Mouse (Mus musculus) liver, postnatal 0 days (tissue): ENCODE measurements at regions not wholly inside any gene's neighbourhood (a gene's known extent, or its start where the extent isn't known, plus 50 kb on each side); places are given as distances from the start of the nearest gene placed in this dataset.

Source experiments
- ATAC-seq: fragments of 200-750 bp; cut with Nextera tagmentation; 2 replicates; pipeline ENCODE4 v1.8.0; 2017; ENCODE audit warnings: mild to moderate bottlenecking, moderate library complexity
- DNase-seq: peaks from one replicate; pipeline ENCODE4 v3.0.0-alpha.2; 2016
- H3K27ac ChIP-seq: fragments of 300-500 bp; sonication (generic); 2 replicates; pipeline ENCODE4 v1.5.1; 2014; ENCODE audit warnings: antibody characterized with exemption, moderate library complexity, mild to moderate bottlenecking, low read depth
- H3K27me3 ChIP-seq: fragments of 300-500 bp; sonication (generic); 2 replicates; pipeline ENCODE4 v1.6.1; 2014; ENCODE audit warnings: low read length, control low read depth, mixed read lengths; ENCODE audit not compliant: insufficient read depth
- H3K36me3 ChIP-seq: fragments of 300-500 bp; sonication (generic); replicated peaks from 2 replicates; pipeline ENCODE4 v1.6.1; 2014; ENCODE audit warnings: mild to moderate bottlenecking, control low read depth, low read length, moderate library complexity, mixed read lengths; ENCODE audit not compliant: insufficient read depth
- H3K4me1 ChIP-seq: fragments of 300-500 bp; sonication (generic); 2 replicates; pipeline ENCODE4 v1.6.1; 2014; ENCODE audit warnings: antibody characterized with exemption, mild to moderate bottlenecking, control low read depth; ENCODE audit not compliant: insufficient read depth
- H3K4me2 ChIP-seq: fragments of 300-500 bp; sonication (generic); 2 replicates; pipeline ENCODE4 v1.6.1; 2014; ENCODE audit warnings: low read depth, mild to moderate bottlenecking, low read length, moderate library complexity, mixed read lengths
- H3K4me3 ChIP-seq: fragments of 300-500 bp; sonication (generic); 2 replicates; pipeline ENCODE4 v1.5.1; 2014; ENCODE audit warnings: low read depth, low read length
- H3K9ac ChIP-seq: fragments of 300-500 bp; sonication (generic); replicated peaks from 2 replicates; pipeline ENCODE4 v1.6.1; 2014; ENCODE audit warnings: mild to moderate bottlenecking, moderate library complexity
- H3K9me3 ChIP-seq: fragments of 300-500 bp; sonication (generic); 2 replicates; pipeline ENCODE4 v1.6.1; 2016; ENCODE audit warnings: mild to moderate bottlenecking, control low read depth, low read length, mixed read lengths
- CTCF ChIP-seq: sonication (generic); IDR thresholded peaks from 2 replicates; pipeline ENCODE4 v1.5.1; 2016; ENCODE audit warnings: antibody characterized with exemption, low read depth
- EP300 ChIP-seq: IDR thresholded peaks from 2 replicates; pipeline ENCODE4 v1.6.1; 2016; ENCODE audit warnings: antibody characterized with exemption, low read depth, mild to moderate bottlenecking
- WGBS: fragments of 180-500 bp; shearing (Covaris S2); extraction: QIAGEN DNeasy Blood & Tissue Kit; methylation state at CpG from one replicate; pipeline ENCODE4 v1.1.7; 2014; ENCODE audit not compliant: insufficient replicate concordance; 5-methylcytosine and 5-hydroxymethylcytosine counted together

GRCm38 (mm10) chr5:133365771-133366170 lies 733.7 kb upstream of the Castor2 start:
- ATAC-seq = no peak
- 70% methylated on average over 3 of the region's 3 CpGs for WGBS
- H3K27me3 ChIP-seq = no peaks in the 10 kb centered on the region
- TF ChIP-seq EP300 (no peak), CTCF (no peak)
- no peak overlapping the region for H3K4me3 ChIP-seq
- no peaks in the 10 kb centered on the region for H3K9me3 ChIP-seq
- no peaks in the 10 kb centered on the region for H3K4me1 ChIP-seq
- H3K9ac ChIP-seq = no peak overlapping the region
- DNase-seq = no peak
- H3K27ac ChIP-seq = no peak overlapping the region
- H3K36me3 ChIP-seq = no peaks in the 10 kb centered on the region
- no peak overlapping the region for H3K4me2 ChIP-seq

DNA sequence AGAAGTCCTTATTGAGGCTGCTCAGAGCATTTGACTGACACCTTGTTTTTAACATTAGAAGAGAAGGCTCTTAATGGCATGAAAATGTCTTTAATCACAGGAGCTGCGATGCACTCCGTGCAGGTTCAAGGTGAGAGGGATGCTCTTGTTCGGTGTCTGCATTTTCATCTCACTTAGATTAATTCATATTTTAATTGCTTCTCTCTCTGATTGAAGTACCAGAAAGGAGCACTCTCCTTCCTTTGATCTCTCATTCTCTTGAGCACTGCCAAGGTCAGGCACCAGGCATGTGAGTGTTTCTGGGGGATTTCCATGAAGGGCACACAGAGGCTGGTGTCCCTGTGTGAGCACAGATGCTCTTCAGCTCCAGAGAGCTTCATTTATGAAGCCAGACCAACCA lies 752.0 kb upstream of the Castor2 start:
- TF ChIP-seq CTCF (no peak), EP300 (no peak)
- ATAC-seq (no peak), DNase-seq (no peak)
- Histone ChIP-seq H3K27ac (no peak overlapping the region), H3K9ac (no peak overlapping the region), H3K4me2 (no peak overlapping the region), H3K4me1 (no peaks in the 10 kb centered on the region), H3K36me3 (no peaks in the 10 kb centered on the region), H3K4me3 (no peak overlapping the region), H3K9me3 (no peaks in the 10 kb centered on the region), H3K27me3 (no peaks in the 10 kb centered on the region)
- 68% methylated on average over 3 of the region's 3 CpGs for WGBS

DNA sequence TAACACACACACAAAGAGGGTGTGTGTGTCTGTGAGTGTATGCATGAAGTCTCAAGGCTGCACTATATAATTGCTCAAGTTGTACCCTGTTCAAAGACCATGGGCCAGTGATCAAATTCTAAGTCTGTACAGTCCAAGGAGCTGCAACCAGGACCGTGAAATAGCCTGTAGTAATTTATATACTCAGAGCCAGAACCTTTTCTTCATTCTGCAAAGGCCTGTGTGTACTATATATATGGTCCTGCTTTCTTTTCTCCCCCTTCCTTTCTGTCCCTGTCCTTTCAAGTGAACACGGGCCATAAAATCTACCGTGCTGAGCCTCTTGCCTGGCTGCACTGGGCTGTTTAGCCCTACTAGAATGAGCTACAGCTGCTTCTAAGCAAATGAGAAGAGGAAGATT lies 757.5 kb upstream of the Castor2 start:
- Histone ChIP-seq H3K4me1 (no peaks in the 10 kb centered on the region), H3K27me3 (no peaks in the 10 kb centered on the region), H3K4me2 (no peak overlapping the region), H3K4me3 (no peak overlapping the region), H3K9me3 (no peaks in the 10 kb centered on the region), H3K36me3 (no peaks in the 10 kb centered on the region), H3K27ac (no peak overlapping the region), H3K9ac (no peak overlapping the region)
- ATAC-seq (no peak), DNase-seq (no peak)
- 64% methylated on average over 3 of the region's 3 CpGs for WGBS
- no peak for TF ChIP-seq EP300
- TF ChIP-seq CTCF = no peak

- TF ChIP-seq EP300 (no peak), CTCF (no peak)
- Histone ChIP-seq H3K27me3 (no peaks in the 10 kb centered on the region), H3K4me1 (no peaks in the 10 kb centered on the region), H3K27ac (no peak overlapping the region), H3K4me2 (no peak overlapping the region), H3K9me3 (no peaks in the 10 kb centered on the region), H3K9ac (no peak overlapping the region), H3K36me3 (no peaks in the 10 kb centered on the region), H3K4me3 (no peak overlapping the region)
- no peak for ATAC-seq
- 47% methylated on average over 2 of the region's 2 CpGs for WGBS
- peak; percentile 12 for DNase-seq
Measured at GRCm38 (mm10) chr5:133320626-133321025, 777.5 kb upstream of the Auts2 start.

DNA sequence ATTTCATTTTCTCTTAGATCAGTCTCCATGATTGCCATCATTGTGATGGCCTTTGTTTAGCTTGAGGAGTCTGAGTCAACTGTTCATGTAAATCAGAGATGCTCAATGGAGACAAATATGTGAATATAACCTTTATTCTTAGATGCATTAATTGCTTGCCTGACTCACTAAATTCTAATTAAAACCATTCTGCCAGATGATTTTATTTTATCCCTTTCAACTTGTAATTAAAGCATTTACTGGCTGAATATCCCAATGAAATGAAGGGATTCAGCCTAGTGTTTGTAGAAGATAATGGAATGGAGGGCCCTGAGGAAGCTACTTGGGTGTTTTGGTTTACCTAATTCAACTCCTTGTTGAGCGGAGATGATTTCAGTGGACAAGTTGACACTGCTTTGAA lies 777.1 kb upstream of the Auts2 start:
- Histone ChIP-seq H3K27me3 (no peaks in the 10 kb centered on the region), H3K4me2 (no peak overlapping the region), H3K4me1 (no peaks in the 10 kb centered on the region), H3K9ac (no peak overlapping the region), H3K27ac (no peak overlapping the region), H3K9me3 (no peaks in the 10 kb centered on the region), H3K4me3 (no peak overlapping the region), H3K36me3 (no peaks in the 10 kb centered on the region)
- 79% methylated on average over 1 of the region's 1 CpGs for WGBS
- no peak for DNase-seq
- ATAC-seq = no peak
- TF ChIP-seq EP300 = no peak
- TF ChIP-seq CTCF = no peak

DNA sequence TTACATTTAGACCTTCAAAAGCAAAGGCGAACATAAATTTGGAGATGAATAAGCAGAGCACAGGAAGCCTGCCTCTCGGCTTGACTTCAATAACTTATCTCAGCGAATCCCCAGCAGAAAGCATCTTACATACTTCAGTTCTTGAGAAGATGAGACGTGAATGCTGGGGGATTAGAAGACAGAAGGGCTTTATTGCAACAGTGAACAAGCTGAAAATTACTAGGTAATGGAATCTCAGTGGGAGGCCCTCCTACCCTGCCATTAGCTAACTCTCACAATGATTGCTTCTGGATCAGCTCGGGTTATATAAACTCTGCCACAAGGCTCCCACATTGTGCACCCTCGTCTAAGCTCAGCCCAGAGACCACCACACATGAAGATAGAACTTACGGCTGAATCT lies 770.9 kb upstream of the Auts2 start:
- H3K4me1 ChIP-seq = no peaks in the 10 kb centered on the region
- 71% methylated on average over 7 of the region's 7 CpGs for WGBS
- H3K9ac ChIP-seq = no peak overlapping the region
- H3K4me2 ChIP-seq = no peak overlapping the region
- H3K9me3 ChIP-seq = no peaks in the 10 kb centered on the region
- no peak for DNase-seq
- H3K4me3 ChIP-seq = no peak overlapping the region
- no peaks in the 10 kb centered on the region for H3K36me3 ChIP-seq
- TF ChIP-seq CTCF = no peak
- no peak for TF ChIP-seq EP300
- H3K27me3 ChIP-seq = no peaks in the 10 kb centered on the region
- no peak overlapping the region for H3K27ac ChIP-seq
- no peak for ATAC-seq

- 65% methylated on average over 6 of the region's 6 CpGs for WGBS
Measured at GRCm38 (mm10) chr5:133310979-133311890, 768.1 kb upstream of the Auts2 start.

More at GRCm38 (mm10) chr5:133310979-133311890, 768.1 kb upstream of the Auts2 start:
- Histone ChIP-seq H3K4me1 (no peaks in the 10 kb centered on the region), H3K9me3 (no peaks in the 10 kb centered on the region), H3K27me3 (no peaks in the 10 kb centered on the region), H3K9ac (no peak overlapping the region), H3K4me3 (no peak overlapping the region), H3K36me3 (no peaks in the 10 kb centered on the region), H3K27ac (no peak overlapping the region), H3K4me2 (no peak overlapping the region)
- ATAC-seq (no peak), DNase-seq (no peak)
- no peak for TF ChIP-seq EP300
- no peak for TF ChIP-seq CTCF
